Mouse (Mus musculus) activated CD4-positive, CD25-positive, alpha-beta regulatory T cell (primary cell): ENCODE data around the gene Gdi2. TPM values are rescaled to one million over a fixed set of nuclear protein-coding genes. Genes with fewer than 3 reads are reported as not detected.

ENCODE experiments used
- polyA plus RNA-seq, 2 experiments: library from polyadenylated mRNA; unstranded; fragments of 100-300 nt; shearing (Covaris generic); gene quantifications; one replicate each; pipeline ENCODE4 v1.2.1; 2017

Gdi2 gene
- 100 to 1,000 TPM; 370 to 402 TPM for polyA plus RNA-seq

DNA sequence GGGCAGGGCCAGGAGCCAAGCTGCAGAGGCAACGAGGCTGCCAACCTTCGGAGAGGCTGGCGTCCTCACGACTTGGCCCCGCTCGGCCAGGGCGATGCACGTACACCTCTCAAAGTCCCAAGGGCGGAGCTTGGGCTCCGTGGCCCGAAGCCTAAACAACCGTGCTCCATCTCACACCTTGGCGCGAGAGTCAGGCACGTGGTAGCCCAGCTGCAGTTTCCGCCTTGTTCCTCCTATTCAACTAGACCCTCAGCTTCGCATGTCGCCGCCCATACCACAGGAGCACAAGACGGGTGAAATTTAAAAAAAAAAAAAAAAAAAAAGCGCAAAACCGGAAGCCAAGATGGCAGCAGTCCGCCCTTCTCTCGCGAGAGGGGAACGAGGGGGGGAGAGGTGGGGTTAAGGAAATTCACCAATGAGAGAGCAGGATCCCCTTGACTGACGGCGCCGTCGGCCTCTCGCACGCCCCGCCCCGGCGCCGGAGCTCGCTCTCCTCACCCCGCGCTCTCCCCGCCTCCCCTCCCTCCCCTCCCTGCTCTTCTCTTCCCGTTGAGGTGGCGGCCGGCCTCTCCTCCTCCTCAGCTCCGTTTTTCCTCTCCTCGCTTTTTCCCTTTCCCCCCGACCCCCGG lies at the start of gene Gdi2:
Gene Gdi2, plus strand, starts transcription at position 470 of the 629 bp plus-strand sequence.

DNA sequence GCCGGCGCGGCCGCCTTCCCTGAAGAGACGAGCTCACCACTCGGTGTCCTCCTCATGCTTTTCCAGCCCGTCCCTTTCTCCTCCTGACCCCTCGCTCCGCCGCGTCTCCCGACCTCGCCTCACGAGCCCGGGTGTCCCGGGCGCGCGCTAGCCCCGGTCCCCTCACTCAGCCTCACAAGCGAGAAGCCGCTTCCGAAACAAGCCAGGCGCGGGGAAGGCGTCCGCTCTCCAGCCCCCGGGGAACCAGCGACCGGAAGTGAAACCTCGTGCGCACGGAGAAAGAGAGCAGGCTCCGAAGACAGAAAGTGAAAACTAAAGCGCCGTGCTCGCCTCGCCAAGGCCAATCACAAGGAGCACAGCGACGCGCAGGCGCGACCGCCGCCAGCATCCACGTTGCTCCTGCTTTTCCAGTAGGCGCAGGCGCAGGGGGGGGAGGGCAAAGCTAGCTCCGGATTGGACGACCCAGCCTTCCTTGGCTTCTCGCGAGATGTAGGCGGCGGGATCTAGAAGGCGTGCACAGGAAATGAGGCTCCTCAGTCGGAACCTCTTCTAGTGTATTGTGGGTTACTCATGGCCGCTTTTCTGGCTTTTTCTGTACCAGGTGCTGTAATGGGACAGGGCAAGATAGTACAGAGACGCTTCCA lies 73.1 kb downstream of the Gdi2 start, which contains the start of gene Fam208b:
Gene Fam208b, minus strand, starts transcription at position 314 of the 644 bp plus-strand sequence.

Other genes starting within 250 kb of the Gdi2 start
- 10 to 100 TPM; 25.2 to 33.1 TPM for gene Fam208b, start 73.0 kb downstream of the Gdi2 start, polyA plus RNA-seq
- gene Asb13, start 96.0 kb downstream of the Gdi2 start, polyA plus RNA-seq = 10 to 100 TPM; 32.0 to 42.1 TPM